Mouse (Mus musculus): ENCODE measurements around the gene Ddx46.

- TF ChIP-seq GATA1 (IDR thresholded peaks at IDR 0.05; ENCODE audit: low read length) = no peak
- no peak for TF ChIP-seq TAL1 (IDR thresholded peaks at IDR 0.05; ENCODE audit: low read length)
These were observed 57.9 kb downstream of the Ddx46 start, which contains the start of gene B230219D22Rik for GRCm38 (mm10) chr13:55692535-55693242.

Measured in erythroblast, embryonic 14.5 days (primary cell).